Mouse (Mus musculus) cortical plate, adult 2 months (tissue): ENCODE data around the gene Set.

Source experiments
- CTCF ChIP-seq: fragments of 200-500 bp; IDR thresholded peaks from 2 replicates; pipeline ENCODE4 v1.5.1; 2011; ENCODE audit warnings: mild to moderate bottlenecking, control low read depth, low read length; ENCODE audit not compliant: insufficient read depth; ENCODE audit errors: extremely low read depth
- POLR2A ChIP-seq: fragments of 200-500 bp; IDR thresholded peaks from 2 replicates; pipeline ENCODE4 v1.6.1; 2011; ENCODE audit warnings: mild to moderate bottlenecking, low read length, control low read depth; ENCODE audit not compliant: insufficient read depth; ENCODE audit errors: extremely low read depth

DNA sequence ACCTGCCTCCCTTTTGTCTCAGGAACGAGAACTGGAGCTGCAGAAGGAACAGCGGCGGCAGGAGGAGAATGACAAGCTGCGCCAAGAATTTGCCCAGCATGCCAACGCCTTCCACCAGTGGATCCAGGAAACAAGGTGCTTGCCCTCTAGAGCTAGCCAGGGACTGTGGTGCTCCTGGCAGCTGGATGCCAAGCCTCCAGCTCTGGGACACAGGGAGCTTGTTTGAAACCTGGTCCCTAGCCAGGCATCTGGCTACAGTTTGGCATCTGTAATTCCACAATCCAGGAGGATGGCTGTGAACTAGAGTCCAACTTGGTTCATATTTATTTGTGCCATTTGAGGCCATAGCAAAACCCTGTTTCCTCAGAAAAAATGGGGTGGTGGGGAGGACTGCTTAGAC lies 30.2 kb upstream of the Set start:
- no peak for TF ChIP-seq CTCF
- no peak for TF ChIP-seq POLR2A
